ENCODE assay signal across 8 mouse cellular contexts in genomic region chr16:74055061-74055751, GRCm38 (mm10).
A peak's percentile ranks its signal among the peaks of the same experiment; 100 is the strongest.
DNase-seq lines count a peak whose midpoint lies in the region; ATAC-seq lines count a peak whose summit lies in the region.
"Had no signal": no experiment of that assay in that cellular context is flagged by ENCODE, and none has a peak within 500 bp of the region (broad histone marks: within the 10 kb centered on the region; RNA-seq: fewer than 3 reads in every experiment).

No protein-coding gene starts in this region.

- ATAC-seq in kidney, embryonic 15.5 days (replicated peaks; ENCODE audit: low FRiP score) = no peak

- H3K4me1 ChIP-seq in kidney, embryonic 15.5 days = no peaks in the 10 kb centered on the region
- H3K4me1 ChIP-seq: neural tube, embryonic 12.5 days had no signal

- 69% methylated on average over 10 of the region's 10 CpGs for whole genome bisulfite sequencing in kidney, embryonic 15.5 days

- no peaks in the 10 kb centered on the region for H3K9me3 ChIP-seq in kidney, embryonic 15.5 days (replicated peaks)
- H3K9me3 ChIP-seq: neural tube, embryonic 12.5 days had no signal

- peak; percentile 48 for DNase-seq in kidney, postnatal 10 days
- DNase-seq in cerebellum, adult 9-10 months = peak; percentile 14
- peak; percentile 13 to 62 for DNase-seq in frontal cortex, adult 2 months (ENCODE audit: extremely low spot score in 1 of 2, low spot score in 1 of 2)
- peak; percentile 36 for DNase-seq in layer of hippocampus, adult 9-11 months
- peak; percentile 6 for DNase-seq in retina, postnatal 7 days (ENCODE audit: low read depth, low spot score)
- DNase-seq in yolk sac, embryonic 10.5 days (ENCODE audit: low spot score) = no peak

- H3K27me3 ChIP-seq in kidney, embryonic 15.5 days = no peaks in the 10 kb centered on the region
- H3K27me3 ChIP-seq: neural tube, embryonic 12.5 days had no signal

- H3K4me2 ChIP-seq in kidney, embryonic 15.5 days = no peak overlapping the region
- H3K4me2 ChIP-seq: neural tube, embryonic 12.5 days had no signal

- H3K4me3 ChIP-seq in kidney, embryonic 15.5 days (replicated peaks) = no peak overlapping the region
- H3K4me3 ChIP-seq: neural tube, embryonic 12.5 days had no signal

- no peak overlapping the region for H3K27ac ChIP-seq in kidney, embryonic 15.5 days
- H3K27ac ChIP-seq: neural tube, embryonic 12.5 days had no signal

- no peak overlapping the region for H3K9ac ChIP-seq in kidney, embryonic 15.5 days
- H3K9ac ChIP-seq: neural tube, embryonic 12.5 days had no signal

- no peaks in the 10 kb centered on the region for H3K36me3 ChIP-seq in kidney, embryonic 15.5 days
- H3K36me3 ChIP-seq: neural tube, embryonic 12.5 days had no signal
